Mouse (Mus musculus) intestine, postnatal 0 days (tissue): ENCODE measurements around the gene Olfr67. TPM values are rescaled to one million over a fixed set of nuclear protein-coding genes. Genes with fewer than 3 reads are reported as not detected.
"Not testable (repeated sequence)": the region's sequence is repeated elsewhere in the genome, so short reads cannot be mapped to it uniquely, and the experiment has no call there.

Experiments used
- ATAC-seq: fragments of 200-750 bp; cut with Nextera tagmentation; 2 replicates; pipeline ENCODE4 v1.8.0; 2017; ENCODE audit warnings: mild to moderate bottlenecking, moderate TSS enrichment, moderate library complexity
- H3K27ac ChIP-seq: fragments of 300-500 bp; sonication (generic); 2 replicates; pipeline ENCODE4 v1.5.1; 2014; ENCODE audit warnings: mild to moderate bottlenecking, low read depth, low read length, moderate library complexity
- H3K27me3 ChIP-seq: fragments of 300-500 bp; sonication (generic); replicated peaks from 2 replicates; pipeline ENCODE4 v1.6.1; 2014; ENCODE audit warnings: low read length, mixed read lengths; ENCODE audit not compliant: control insufficient read depth, insufficient read depth
- H3K36me3 ChIP-seq: fragments of 300-500 bp; sonication (generic); 2 replicates; pipeline ENCODE4 v1.6.1; 2014; ENCODE audit warnings: mild to moderate bottlenecking, moderate library complexity; ENCODE audit not compliant: control insufficient read depth, insufficient read depth
- H3K4me1 ChIP-seq: fragments of 300-500 bp; sonication (generic); replicated peaks from 2 replicates; pipeline ENCODE4 v1.6.1; 2014; ENCODE audit warnings: antibody characterized with exemption, low read length, mixed read lengths; ENCODE audit not compliant: control insufficient read depth, insufficient read depth
- H3K4me2 ChIP-seq: fragments of 300-500 bp; sonication (generic); replicated peaks from 2 replicates; pipeline ENCODE4 v1.6.1; 2014; ENCODE audit warnings: low read depth, mild to moderate bottlenecking, moderate library complexity
- H3K4me3 ChIP-seq: fragments of 300-500 bp; sonication (generic); 2 replicates; pipeline ENCODE4 v1.5.1; 2014; ENCODE audit warnings: low read depth, low read length
- H3K9ac ChIP-seq: fragments of 300-500 bp; sonication (generic); 2 replicates; pipeline ENCODE4 v1.6.1; 2014; ENCODE audit warnings: mild to moderate bottlenecking, low read depth, low read length
- H3K9me3 ChIP-seq: fragments of 300-500 bp; sonication (generic); 2 replicates; pipeline ENCODE4 v1.6.1; 2016; ENCODE audit warnings: mixed run types; ENCODE audit not compliant: control insufficient read depth
- CTCF ChIP-seq: sonication (generic); IDR thresholded peaks from 2 replicates; pipeline ENCODE4 v1.5.1; 2016; ENCODE audit warnings: low read depth, mild to moderate bottlenecking, control low read depth, antibody characterized with exemption, moderate library complexity
- WGBS: fragments of 180-500 bp; shearing (Covaris S2); extraction: QIAGEN DNeasy Blood & Tissue Kit; methylation state at CpG from one replicate; pipeline ENCODE4 v1.1.7; 2014; 5-methylcytosine and 5-hydroxymethylcytosine counted together
- polyA plus RNA-seq: library from polyadenylated mRNA; unstranded; fragments of >200 nt; fragmentation: Nextera tagmentation; extraction: Ambion mirVana; gene quantifications from 2 replicates; pipeline ENCODE4 v1.2.1, GENCODE M21; 2015

Gene Olfr67
- not detected in 2 replicates for polyA plus RNA-seq

- Histone ChIP-seq H3K4me2 (no peak within 1 kb of the TSS), H3K27me3 (no peaks in the 10 kb centered on the region), H3K4me1 (no peaks in the 10 kb centered on the region), H3K4me3 (no peak within 1 kb of the TSS), H3K27ac (no peak within 1 kb of the TSS), H3K9ac (no peak within 1 kb of the TSS), H3K9me3 (no peaks in the 10 kb centered on the region), H3K36me3 (no peaks in the 10 kb centered on the region)
- 71% methylated on average over 3 of the region's 3 CpGs for WGBS
- TF ChIP-seq CTCF, result no peak
- no peak for ATAC-seq
These were observed at the start of gene Olfr67 for GRCm38 (mm10) chr7:103791721-103792120. Gene Olfr67 (minus strand): TSS chr7:103791821.

GRCm38 (mm10) chr7:103840268-103840667, 48.6 kb upstream of the Olfr67 start, which contains the start of gene Hbb-bh2:
Gene Hbb-bh2 (minus strand): TSS chr7:103840520.
- H3K36me3 ChIP-seq, result no peaks in the 10 kb centered on the region
- TF ChIP-seq CTCF, result no peak
- H3K9me3 ChIP-seq, result no peaks in the 10 kb centered on the region
- H3K27me3 ChIP-seq, result no peaks in the 10 kb centered on the region
- no peak for ATAC-seq
- no peak within 1 kb of the TSS for H3K4me2 ChIP-seq
- no peak within 1 kb of the TSS for H3K4me3 ChIP-seq
- H3K27ac ChIP-seq, result no peak within 1 kb of the TSS
- no peaks in the 10 kb centered on the region for H3K4me1 ChIP-seq
- no peak within 1 kb of the TSS for H3K9ac ChIP-seq
- WGBS, result 70% methylated on average over 3 of the region's 3 CpGs

GRCm38 (mm10) chr7:103827808-103828207, 36.2 kb upstream of the Olfr67 start, which contains the start of gene Hbb-bs:
Gene Hbb-bs (minus strand): TSS chr7:103828096.
- TF ChIP-seq CTCF, result no peak
- no peak within 1 kb of the TSS for H3K4me2 ChIP-seq
- 92% methylated on average over 4 of the region's 4 CpGs for WGBS
- peak; percentile 38; the same call in 1 of the 2 replicates for ATAC-seq
- no peaks in the 10 kb centered on the region for H3K9me3 ChIP-seq
- no peaks in the 10 kb centered on the region for H3K36me3 ChIP-seq
- no peaks in the 10 kb centered on the region for H3K4me1 ChIP-seq
- H3K4me3 ChIP-seq, result no peak within 1 kb of the TSS
- no peak within 1 kb of the TSS for H3K27ac ChIP-seq
- no peaks in the 10 kb centered on the region for H3K27me3 ChIP-seq
- H3K9ac ChIP-seq, result no peak within 1 kb of the TSS

GRCm38 (mm10) chr7:103827139-103827538, 35.5 kb upstream of the Olfr67 start:
- H3K4me2 ChIP-seq, H3K27ac ChIP-seq, ATAC-seq, H3K4me1 ChIP-seq, H3K36me3 ChIP-seq, H3K27me3 ChIP-seq, H3K4me3 ChIP-seq, H3K9me3 ChIP-seq, H3K9ac ChIP-seq: not testable (repeated sequence)
- WGBS, result no CpG with 5 or more reads among the region's 2 CpGs

GRCm38 (mm10) chr7:103826255-103826887, 34.8 kb upstream of the Olfr67 start:
- ATAC-seq, result no peak
- 54% methylated on average over 3 of the region's 3 CpGs for WGBS
- no peak overlapping the region for H3K9ac ChIP-seq
- no peaks in the 10 kb centered on the region for H3K4me1 ChIP-seq
- no peaks in the 10 kb centered on the region for H3K9me3 ChIP-seq
- TF ChIP-seq CTCF, result no peak
- H3K27ac ChIP-seq, result no peak overlapping the region
- no peaks in the 10 kb centered on the region for H3K36me3 ChIP-seq
- no peak overlapping the region for H3K4me3 ChIP-seq
- no peak overlapping the region for H3K4me2 ChIP-seq
- H3K27me3 ChIP-seq, result no peaks in the 10 kb centered on the region

- no peak overlapping the region for H3K4me3 ChIP-seq
- no peaks in the 10 kb centered on the region for H3K27me3 ChIP-seq
- TF ChIP-seq CTCF, result no peak
- H3K27ac ChIP-seq, result no peak overlapping the region
- 91% methylated on average over 3 of the region's 3 CpGs for WGBS
- no peaks in the 10 kb centered on the region for H3K4me1 ChIP-seq
- ATAC-seq, result no peak
- no peak overlapping the region for H3K4me2 ChIP-seq
- no peaks in the 10 kb centered on the region for H3K36me3 ChIP-seq
- no peaks in the 10 kb centered on the region for H3K9me3 ChIP-seq
- no peak overlapping the region for H3K9ac ChIP-seq
These were observed 34.1 kb upstream of the Olfr67 start for GRCm38 (mm10) chr7:103825536-103826254.
